Mouse (Mus musculus): ENCODE results near the gene Smoc1. TPM values are rescaled to one million over a fixed set of nuclear protein-coding genes. Genes with fewer than 3 reads are reported as not detected.

Smoc1 gene
- total RNA-seq, 1 experiment from 2014 or later = 152 TPM

DNA sequence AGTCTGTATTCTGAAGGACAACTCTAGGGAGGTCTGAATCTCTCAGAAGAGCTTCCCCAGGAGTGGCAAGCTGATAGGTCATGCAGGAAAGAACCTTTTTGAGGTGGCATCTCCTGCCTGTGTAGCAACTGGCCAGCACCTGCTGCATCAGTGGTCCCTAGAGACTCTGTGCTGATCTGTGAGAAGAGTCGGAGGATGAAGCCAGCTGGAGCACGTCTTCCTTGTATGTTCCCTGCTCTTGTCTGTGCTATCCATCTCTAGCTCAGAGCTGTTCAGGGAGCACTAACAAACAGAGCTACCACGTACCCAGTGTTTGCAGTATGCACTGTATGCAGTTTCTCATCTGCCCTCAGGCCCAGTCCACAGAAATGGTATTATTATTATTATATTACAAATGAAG is 54.4 kb downstream of the Smoc1 start:
- DNase-seq = no peak

DNA sequence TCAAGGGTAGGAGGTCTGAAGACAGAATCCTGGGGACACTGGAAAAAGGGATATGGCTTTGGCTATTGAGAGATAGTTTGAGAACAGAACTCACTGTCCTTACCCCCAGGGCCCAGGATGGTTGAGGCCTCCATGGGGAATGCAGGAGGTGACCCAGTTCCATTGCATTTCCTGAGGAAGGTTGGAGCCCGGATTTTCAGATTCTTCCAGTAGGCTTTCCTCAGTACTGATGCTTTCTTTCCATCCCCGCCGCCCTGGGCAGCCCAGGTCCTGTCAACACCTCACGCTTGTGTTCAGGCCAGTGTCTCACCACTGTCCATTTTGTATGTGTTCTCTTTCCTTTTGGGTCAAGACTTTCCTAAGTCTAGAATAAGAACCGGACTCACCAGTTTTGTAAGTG is 56.5 kb downstream of the Smoc1 start:
- no peak for DNase-seq

DNA sequence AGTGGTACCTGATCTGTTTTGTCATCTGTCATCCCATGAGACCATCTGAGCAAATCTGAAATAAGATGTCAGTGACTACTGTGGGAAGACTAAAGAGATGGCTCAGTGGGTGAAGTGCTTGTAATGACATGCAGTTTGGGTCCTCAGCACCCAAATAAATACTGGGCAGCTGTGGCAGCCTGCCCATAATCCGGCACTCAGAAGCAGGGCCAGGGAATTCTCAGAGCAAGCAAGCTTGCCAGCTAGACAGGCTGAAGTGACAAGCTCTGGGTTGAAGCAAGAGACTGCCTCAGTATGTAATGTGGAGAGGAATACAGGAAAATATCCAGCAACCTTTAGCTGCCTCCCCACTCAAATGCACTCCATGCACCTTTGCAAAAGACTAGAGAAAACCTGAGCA is 58.6 kb downstream of the Smoc1 start:
- DNase-seq = no peak

DNA sequence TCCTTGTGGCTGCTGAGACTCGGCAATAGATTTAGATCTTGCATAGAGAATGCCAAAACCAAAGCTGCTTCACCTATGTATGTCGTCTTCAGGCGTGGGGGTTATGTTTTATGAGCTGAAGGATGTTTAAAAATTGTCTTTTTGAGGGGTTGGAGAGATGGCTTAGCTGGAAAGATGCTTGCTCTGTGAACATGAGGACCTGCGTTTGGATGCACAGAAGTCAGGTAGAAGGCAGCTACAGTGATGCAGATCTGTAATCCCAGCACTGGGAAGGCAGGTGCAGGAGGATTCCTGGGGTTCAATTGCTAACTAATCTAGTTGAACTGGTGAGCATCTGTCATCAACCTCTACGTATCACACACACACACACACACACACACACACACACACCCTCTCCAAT is 61.5 kb downstream of the Smoc1 start:
- DNase-seq = no peak

DNA sequence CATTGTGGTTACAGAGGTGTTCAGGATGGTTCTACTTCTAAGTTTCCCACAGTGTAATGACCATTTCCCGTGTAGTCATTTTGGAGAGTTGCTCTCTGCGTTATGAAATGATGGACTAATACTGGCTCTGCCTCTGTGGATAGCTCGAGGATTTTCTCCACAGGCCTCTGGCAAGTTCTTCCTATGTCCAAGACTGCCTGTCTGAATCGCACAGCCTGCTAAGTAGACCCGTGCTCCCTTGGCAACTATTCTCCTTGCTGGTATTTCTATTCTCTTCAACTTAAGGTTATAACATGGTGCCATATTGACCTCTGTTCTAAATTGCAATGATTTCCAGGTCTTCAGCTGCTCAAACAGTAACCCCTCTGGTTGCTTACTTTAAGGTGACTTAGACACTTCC is 65.0 kb downstream of the Smoc1 start:
- DNase-seq = no peak

DNA sequence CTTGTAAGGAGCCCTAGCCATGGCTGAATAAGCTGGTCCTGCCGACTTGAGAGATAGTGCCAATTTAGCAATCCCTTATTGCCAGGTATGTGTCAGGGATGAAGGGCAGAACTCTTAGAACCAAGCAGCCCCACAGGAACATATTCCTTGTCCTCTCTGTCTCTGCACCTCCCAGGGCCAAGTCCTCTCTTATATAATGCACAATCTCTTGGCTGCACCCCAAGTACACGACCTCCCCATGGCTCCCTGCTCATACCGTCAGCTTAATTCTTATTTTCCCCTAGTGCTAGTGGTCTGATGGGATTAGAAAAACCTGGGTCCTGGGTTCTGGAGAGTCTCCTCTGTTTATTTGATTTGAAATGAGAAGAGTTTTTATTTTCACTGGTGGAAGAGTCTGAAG is 66.0 kb downstream of the Smoc1 start:
- DNase-seq = no peak

DNA sequence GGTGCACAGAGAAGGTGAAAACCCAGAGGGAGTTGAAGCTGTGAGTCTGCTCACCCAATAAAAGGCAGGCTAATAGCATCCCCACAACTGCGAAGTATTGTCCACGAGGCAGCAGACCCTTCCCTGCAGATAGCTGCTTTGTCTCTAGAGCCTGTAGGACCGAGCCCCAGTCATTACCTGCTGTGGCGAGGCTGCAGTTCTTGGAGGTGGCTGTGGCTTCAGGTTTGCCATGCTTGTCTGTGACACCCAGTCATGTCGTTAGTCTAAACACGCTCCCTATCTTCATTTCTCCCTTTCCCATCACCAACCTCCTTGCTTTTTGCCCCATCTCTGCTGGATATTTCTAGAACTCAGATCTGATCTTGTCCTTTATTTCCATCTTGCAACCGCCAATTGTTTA is 66.6 kb downstream of the Smoc1 start:
- no peak for DNase-seq

DNA sequence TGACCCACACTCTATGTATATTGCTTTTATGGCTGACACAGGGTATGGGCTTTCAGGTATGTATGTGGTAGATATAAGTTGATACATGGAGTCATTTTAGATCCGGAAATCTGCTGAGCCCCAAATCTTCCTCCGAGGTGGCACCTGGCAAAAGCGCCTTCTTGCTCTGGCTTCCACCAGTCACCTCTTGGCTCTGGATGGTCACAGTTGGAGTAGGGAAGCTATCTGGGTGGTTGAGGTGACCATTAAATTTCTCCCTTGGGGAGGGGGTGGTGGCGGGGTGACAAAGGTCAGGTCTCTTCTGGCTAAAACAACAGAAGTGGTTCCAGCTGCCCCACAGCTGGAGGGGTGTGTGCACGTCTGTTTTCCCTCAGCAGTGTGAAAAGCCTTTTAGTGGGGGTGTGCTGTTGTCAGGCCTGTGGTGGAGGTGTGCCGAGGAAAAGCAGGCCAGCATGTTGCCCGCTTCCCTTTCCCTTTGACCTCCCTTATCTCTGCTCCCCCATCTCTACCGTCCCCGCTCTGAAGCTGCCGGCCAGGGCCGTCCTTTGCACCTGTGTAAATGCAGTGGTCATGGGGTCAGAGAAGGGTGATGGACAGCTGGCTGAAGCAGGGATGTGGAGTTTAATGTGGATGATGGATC is 68.3 kb downstream of the Smoc1 start:
- DNase-seq = no peak

DNA sequence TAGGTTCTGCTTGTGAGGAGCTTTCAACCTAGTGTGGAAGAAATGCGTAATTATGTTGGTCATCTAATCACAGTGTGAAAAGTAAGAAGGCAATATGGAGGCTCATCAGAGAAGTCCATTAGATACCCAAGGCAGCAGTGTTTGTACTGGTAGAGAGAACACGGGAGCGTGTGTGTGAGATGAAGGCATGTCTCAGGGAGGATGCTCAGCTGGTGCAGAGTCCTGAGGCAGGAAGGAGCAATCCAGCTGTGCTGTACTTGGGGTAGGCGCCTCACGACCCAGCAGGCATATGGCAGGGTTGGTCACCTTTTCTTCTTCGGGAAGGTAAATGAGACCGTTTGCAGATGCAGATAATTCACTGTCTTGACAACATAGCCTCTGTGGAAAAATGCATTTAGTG is 70.7 kb downstream of the Smoc1 start:
- no peak for DNase-seq

DNA sequence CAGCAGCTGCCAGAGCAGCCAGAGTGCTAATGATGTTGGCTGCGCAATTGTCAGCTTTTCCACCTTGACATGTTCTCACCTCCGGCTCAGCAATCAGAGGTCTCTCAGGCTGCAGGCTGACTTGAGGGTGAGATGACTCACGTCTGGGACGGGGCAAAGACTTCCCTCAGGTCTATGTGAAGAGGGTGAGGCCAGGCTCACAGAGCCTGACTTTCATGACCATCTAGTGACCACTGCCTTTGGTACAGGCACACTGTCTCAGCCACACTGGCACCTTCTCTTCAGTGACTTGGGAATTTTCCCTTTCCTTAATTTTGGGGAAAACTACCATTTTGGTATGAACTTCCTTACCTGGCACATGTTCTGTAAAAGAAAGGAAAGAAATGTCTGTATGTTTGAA is 71.1 kb downstream of the Smoc1 start:
- DNase-seq = no peak

DNA sequence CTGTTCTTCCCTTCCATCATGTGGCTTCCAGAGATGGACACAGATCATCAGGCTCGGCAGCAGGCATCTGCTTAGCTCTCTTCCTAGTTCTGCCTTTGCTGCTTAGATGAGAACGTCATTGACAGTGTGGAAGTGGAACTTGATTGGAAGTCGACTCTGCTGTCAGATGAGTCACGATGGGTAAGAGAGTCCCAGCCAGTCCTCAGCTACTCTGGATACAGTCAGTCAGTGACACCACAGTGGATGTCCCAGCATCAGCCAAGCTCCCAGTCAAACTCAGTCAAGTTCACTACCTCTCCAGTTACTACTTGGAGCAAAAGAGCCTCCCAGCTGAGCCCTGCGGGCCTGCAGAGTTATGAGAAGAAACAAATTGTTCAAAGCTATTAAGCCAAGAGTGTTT is 72.6 kb downstream of the Smoc1 start:
- DNase-seq = peak; percentile 27

DNA sequence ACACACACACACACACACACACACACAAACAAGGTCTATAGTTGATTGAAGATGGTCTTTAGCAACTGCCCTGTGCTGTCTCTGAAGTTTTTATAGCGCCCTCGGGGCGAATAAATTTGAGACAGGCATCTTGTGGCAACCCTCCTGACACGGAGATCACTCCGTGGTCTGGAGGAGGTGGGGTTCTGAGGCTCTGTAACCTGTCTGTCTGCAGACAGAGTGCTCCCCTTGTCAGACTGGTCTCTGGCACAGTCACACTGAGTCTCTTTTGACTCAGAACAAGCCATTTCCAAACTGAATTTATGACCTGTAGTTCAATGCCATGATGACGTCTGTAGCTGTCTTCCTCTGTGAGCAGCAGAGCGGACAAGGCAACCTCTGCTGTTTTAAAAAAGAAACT is 75.1 kb downstream of the Smoc1 start:
- no peak for DNase-seq

DNA sequence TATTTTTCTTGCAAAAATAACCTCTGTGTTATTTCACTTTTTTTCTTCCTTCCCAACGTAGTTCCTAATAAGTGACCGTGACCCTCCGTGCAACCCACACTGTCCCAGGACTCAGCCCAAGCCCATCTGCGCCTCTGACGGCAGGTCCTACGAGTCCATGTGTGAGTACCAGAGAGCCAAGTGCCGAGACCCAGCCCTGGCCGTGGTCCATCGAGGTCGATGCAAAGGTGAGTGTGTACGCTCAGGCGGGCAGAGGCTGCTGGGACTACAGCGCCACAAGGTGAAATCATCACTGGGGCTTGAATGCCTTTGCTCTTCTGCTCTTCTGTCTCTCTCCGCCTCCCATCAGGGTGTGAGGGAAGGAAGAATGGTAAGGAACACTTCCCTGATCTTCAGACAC is 77.9 kb downstream of the Smoc1 start:
- no peak for DNase-seq

DNA sequence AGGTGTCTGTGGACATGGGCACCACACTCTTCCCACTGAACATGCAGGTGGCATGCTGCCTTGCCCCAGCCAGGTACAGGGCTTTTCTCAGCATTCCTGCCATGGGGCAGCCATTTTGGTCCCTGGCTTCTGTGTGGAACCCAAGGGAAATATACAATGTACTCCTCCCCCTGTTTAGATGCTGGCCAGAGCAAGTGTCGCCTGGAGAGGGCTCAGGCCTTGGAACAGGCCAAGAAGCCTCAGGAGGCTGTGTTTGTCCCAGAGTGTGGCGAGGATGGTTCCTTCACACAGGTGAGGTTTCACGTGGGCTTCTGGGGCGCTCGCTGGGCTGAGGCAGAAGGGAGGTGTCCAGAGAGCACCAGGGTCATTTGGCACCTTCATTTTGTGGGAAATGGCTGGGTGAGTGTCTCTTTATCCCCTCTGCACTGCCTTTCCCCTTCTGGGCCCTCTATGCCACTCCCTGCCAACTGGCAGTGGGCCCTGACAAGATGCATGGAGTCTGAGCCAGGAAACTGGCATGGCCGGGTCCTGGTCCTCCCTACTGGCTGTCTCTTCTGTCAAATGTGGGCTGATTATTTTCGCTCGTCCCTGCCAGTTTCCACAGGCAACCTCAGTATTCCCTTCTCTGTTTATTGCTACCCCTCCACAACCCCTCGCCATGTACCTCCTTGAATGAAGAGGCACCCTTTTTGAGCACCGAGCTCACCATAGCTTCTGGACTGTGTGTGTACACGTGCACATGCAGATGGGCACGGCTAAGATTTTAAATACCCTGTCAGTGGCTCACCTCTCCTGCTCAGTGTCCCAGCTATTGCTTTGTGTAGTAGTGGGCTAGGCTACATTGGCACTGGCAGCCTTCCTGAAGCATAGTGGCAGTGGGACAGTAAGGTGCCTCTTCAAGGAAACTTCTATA is 79.4 kb downstream of the Smoc1 start:
- DNase-seq = peak; percentile 66

DNA sequence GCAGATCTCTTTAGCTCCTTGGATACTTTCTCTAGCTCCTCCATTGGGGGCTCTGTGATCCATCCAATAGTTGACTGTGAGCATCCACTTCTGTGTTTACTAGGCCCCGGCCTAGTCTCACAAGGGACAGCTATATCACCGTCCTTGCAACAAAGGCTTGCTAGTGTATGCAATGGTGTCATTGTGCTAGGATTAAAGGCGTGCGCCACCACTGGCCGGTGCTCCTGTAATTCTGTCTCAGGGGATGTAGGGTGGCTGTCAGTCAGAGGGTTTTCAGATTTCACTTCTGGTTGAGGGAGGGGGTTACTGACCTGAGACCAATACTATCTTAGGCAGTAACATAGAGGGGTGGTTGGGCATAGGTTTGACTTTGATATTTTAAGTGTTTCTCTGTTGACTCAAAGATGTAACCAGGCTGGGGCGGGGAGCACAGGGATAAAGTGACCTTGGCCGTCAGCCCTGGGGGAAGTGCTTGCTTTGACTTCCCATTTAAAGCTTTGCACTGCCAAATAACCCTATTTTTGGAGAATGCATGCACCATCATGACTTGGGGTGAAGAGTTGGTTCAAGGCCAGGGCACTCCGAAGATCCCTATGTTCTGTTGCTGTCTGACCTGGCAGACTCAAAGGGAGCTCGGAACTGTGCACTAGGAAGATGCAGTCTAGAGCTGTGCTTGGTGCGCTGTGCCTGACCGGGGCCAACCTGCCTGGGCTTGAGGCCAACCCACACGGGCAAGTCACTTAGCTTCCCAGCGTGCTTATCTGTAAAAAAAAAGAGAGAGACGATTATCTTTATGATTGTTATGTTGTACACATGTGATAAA is 80.9 kb downstream of the Smoc1 start:
- DNase-seq = peak; percentile 67

DNA sequence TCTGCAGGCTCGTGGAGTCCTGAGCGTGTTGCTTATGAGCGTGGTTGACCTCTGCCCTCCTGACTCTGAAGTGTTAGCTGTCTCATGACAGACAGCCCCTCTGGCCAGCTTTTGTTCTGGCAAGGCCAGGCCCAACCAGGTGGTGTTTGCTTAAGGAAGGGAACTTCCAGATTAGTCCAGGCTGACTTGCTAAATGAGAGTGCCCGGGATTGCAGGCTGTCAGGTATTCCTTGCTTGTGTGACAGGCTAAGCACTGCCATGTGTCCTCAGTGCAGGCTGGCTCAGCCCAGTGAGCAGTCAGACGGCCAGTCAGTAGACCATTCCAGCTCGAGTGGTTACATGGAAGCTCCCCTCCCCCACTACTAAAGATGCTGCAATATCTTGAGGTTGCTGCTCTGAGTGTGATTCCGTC is 82.0 kb downstream of the Smoc1 start:
- no peak for DNase-seq

DNA sequence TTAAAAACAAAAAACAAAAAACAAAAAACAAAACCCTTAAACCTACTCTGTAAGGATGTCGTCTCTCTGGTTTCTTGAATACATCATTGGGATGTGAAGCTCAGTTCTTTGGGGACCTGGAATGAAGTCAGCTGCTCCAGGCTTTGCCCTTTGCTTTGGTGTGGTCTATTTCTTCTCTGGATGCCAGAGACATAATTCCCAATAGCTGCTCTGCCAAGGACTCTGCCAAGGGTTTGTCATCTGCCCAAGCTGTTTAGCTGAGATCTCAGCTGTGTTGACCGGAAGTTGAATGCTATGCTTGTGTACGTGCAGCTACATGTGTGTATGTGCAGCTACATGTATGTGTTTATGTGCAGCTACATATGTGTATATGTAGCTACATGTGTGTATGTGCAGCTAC is 83.4 kb downstream of the Smoc1 start:
- no peak for DNase-seq

DNA sequence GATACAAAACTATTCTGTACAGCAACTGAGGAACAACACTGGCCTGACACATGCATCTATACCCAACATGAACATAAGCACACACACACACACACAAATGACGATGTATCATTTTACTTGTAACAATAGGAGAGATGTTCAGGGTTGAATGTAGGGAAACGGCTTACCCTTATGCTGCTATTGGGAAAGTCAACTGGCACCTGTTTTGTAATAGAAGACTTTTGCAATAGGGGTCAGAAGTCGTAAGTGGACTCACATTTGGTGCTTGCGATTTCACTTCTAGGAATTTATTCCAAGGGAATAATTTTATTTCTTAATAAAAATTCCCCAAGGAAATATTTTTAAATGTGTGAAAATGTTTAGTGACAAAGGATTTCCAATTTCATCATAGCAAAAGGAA is 85.7 kb downstream of the Smoc1 start:
- DNase-seq = no peak

DNA sequence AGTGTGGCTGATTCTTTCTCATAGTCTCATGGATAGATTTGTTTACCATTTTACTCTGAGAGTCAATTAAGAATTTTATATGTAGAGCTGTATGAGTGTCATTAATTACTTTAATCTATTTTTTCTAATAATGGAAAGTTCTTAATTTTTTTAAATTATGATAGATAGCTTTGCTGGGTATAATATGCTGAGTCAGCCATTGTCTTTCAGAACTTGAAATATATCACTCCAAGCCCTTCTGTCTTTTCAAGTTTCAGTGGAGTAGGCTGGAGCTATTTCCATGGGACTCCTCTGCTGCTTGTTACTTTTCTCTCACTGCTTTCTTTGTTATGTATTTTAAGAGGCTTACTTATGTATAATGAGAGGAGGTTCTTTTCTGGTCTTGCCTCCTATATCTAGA is 93.7 kb downstream of the Smoc1 start:
- DNase-seq = no peak

DNA sequence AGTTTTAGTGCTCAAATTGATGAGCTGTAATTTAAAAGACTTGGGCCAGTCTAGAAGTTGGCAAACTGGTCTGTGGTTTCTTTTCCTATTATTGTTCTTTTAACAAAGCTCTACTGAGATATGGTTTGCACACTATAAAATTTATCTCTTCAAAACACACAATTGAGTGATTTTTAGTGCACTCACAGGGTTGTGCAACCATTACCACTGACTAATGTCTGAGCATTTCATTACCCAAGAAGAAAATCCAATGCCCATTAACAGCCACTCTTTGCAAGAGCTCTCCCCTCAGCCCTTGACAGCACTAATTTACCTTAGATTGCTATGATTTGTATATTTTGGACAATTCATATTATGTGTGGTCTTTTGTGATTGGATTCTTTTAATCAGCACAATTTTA is 97.2 kb downstream of the Smoc1 start:
- DNase-seq = no peak

DNA sequence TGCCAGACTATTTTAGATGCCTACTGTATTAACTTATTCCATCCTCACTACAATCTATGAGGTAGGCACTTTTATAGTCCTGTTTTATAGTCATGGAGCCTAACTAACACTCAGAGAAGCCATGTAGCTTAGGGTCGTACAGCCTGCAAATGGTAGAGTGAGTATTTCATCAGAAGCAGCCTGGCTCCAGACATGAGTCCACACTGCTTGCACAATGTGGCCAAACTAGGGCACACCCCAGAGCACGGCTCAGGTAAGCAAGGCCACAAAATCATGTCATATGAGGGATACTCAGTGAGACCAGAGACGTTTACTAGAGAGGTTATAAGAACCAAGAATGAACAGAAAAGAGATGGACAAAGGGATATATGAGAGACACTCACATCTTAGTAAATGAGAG is 100.2 kb downstream of the Smoc1 start:
- DNase-seq = no peak

DNA sequence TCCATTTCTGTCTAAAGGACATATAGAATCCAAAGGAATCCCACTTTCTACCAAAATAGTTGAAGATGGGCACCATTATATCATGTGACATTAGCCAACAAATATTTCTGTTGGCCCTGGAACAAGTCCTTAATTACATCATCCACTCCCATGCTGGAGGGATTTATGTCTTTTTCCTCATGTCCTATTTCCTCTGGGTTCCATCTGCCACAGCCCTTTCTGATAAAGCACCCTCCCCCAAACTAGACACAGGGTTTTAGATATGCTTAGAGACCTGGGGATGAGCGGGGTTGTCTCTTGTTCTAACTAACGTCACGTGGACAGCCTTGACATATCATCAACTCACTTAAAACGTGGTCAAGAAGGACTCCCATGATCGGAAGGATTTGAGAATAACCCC is 102.1 kb downstream of the Smoc1 start:
- no peak for DNase-seq

DNA sequence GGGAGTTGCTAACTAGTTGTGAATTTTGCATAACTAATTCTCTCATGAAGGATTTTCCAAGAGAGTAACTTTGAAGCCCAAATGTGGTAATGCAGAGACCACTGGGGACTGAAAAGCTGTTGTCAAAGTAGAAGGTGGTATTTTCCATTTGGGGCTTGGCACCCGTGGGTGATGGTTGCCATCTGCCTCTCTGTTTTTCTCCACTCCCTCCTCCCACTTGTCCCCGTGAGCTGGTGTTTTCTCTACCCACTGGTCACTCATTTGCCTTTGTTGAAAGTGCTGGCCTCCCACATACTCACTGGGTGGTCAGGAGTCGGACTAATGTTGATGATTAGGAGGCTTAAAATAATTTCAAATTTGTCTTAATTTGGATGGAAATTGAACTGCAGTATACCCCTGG is 104.1 kb downstream of the Smoc1 start:
- no peak for DNase-seq

All from adrenal gland, postnatal 25 days (tissue).